Mouse (Mus musculus) midbrain, embryonic 14.5 days (tissue): ENCODE measurements at regions not wholly inside any gene's neighbourhood (a gene's known extent, or its start where the extent isn't known, plus 50 kb on each side); places are given as distances from the start of the nearest gene placed in this dataset.

Source experiments
- ATAC-seq: fragments of 200-750 bp; cut with Nextera tagmentation; 2 replicates; pipeline ENCODE4 v1.8.0; 2017; ENCODE audit warnings: moderate number of reproducible peaks, moderate library complexity; ENCODE audit not compliant: low FRiP score, low TSS enrichment
- DNase-seq: peaks from one replicate; pipeline ENCODE4 v3.0.0-alpha.2; 2015
- H3K27ac ChIP-seq: fragments of 300-500 bp; sonication (generic); replicated peaks from 2 replicates; pipeline ENCODE4 v1.5.1; 2014; ENCODE audit warnings: mild to moderate bottlenecking, low read depth, low read length, moderate library complexity
- H3K27me3 ChIP-seq: fragments of 300-500 bp; sonication (generic); 2 replicates; pipeline ENCODE4 v1.6.1; 2014; ENCODE audit warnings: low read length, control low read depth, mixed read lengths; ENCODE audit not compliant: control insufficient read depth, insufficient read depth
- H3K36me3 ChIP-seq: fragments of 300-500 bp; sonication (generic); 2 replicates; pipeline ENCODE4 v1.6.1; 2014; ENCODE audit warnings: low read length, control low read depth; ENCODE audit not compliant: control insufficient read depth, insufficient read depth
- H3K4me1 ChIP-seq: fragments of 300-500 bp; sonication (generic); 2 replicates; pipeline ENCODE4 v1.6.1; 2014; ENCODE audit warnings: mild to moderate bottlenecking, antibody characterized with exemption, low read length, control low read depth; ENCODE audit not compliant: control insufficient read depth, insufficient read depth
- H3K4me2 ChIP-seq: fragments of 300-500 bp; sonication (generic); 2 replicates; pipeline ENCODE4 v1.6.1; 2014; ENCODE audit warnings: mild to moderate bottlenecking, low read length, moderate library complexity
- H3K4me3 ChIP-seq: fragments of 300-500 bp; sonication (generic); replicated peaks from 2 replicates; pipeline ENCODE4 v1.5.1; 2014; ENCODE audit warnings: low read depth, low read length
- H3K9ac ChIP-seq: fragments of 300-500 bp; sonication (generic); replicated peaks from 2 replicates; pipeline ENCODE4 v1.6.1; 2014; ENCODE audit warnings: mild to moderate bottlenecking, low read length, moderate library complexity
- H3K9me3 ChIP-seq: fragments of 300-500 bp; sonication (generic); 2 replicates; pipeline ENCODE4 v1.6.1; 2016; ENCODE audit warnings: low read length, control low read depth, mixed read lengths; ENCODE audit not compliant: control insufficient read depth
- WGBS: fragments of 180-500 bp; shearing (Covaris S2); extraction: QIAGEN DNeasy Blood & Tissue Kit; methylation state at CpG from one replicate; pipeline ENCODE4 v1.1.7; 2014; 5-methylcytosine and 5-hydroxymethylcytosine counted together

GRCm38 (mm10) chr5:4625206-4625605, 132.6 kb downstream of the Fzd1 start:
- no peak overlapping the region for H3K9ac ChIP-seq
- 82% methylated on average over 6 of the region's 6 CpGs for WGBS
- ATAC-seq = no peak
- no peaks in the 10 kb centered on the region for H3K9me3 ChIP-seq
- no peak overlapping the region for H3K27ac ChIP-seq
- no peak overlapping the region for H3K4me3 ChIP-seq
- no peaks in the 10 kb centered on the region for H3K4me1 ChIP-seq
- no peak for DNase-seq
- H3K4me2 ChIP-seq = no peak overlapping the region
- no peaks in the 10 kb centered on the region for H3K27me3 ChIP-seq
- no peaks in the 10 kb centered on the region for H3K36me3 ChIP-seq

GRCm38 (mm10) chr5:4623625-4624024, 134.2 kb downstream of the Fzd1 start:
- DNase-seq (peak; percentile 28), ATAC-seq (no peak)
- Histone ChIP-seq H3K9me3 (no peaks in the 10 kb centered on the region), H3K36me3 (no peaks in the 10 kb centered on the region), H3K27ac (no peak overlapping the region), H3K4me2 (no peak overlapping the region), H3K4me1 (no peaks in the 10 kb centered on the region), H3K4me3 (no peak overlapping the region), H3K27me3 (no peaks in the 10 kb centered on the region), H3K9ac (no peak overlapping the region)
- WGBS = 80% methylated on average over 4 of the region's 4 CpGs

GRCm38 (mm10) chr5:4620513-4621210, 137.2 kb downstream of the Fzd1 start:
- Histone ChIP-seq H3K36me3 (no peaks in the 10 kb centered on the region), H3K27me3 (no peaks in the 10 kb centered on the region), H3K4me3 (no peak overlapping the region), H3K27ac (no peak overlapping the region), H3K9ac (no peak overlapping the region), H3K9me3 (no peaks in the 10 kb centered on the region), H3K4me1 (no peaks in the 10 kb centered on the region), H3K4me2 (no peak overlapping the region)
- ATAC-seq (no peak), DNase-seq (no peak)
- 72% methylated on average over 4 of the region's 4 CpGs for WGBS

- Histone ChIP-seq H3K27ac (no peak overlapping the region), H3K27me3 (no peaks in the 10 kb centered on the region), H3K4me3 (no peak overlapping the region), H3K4me2 (no peak overlapping the region), H3K9me3 (no peaks in the 10 kb centered on the region), H3K36me3 (no peaks in the 10 kb centered on the region), H3K9ac (no peak overlapping the region), H3K4me1 (no peaks in the 10 kb centered on the region)
- DNase-seq (no peak), ATAC-seq (no peak)
- 78% methylated on average over 2 of the region's 2 CpGs for WGBS
Observed at GRCm38 (mm10) chr5:4615233-4615632, 142.6 kb downstream of the Fzd1 start.

- ATAC-seq = no peak
- H3K27me3 ChIP-seq = no peaks in the 10 kb centered on the region
- H3K4me1 ChIP-seq = no peaks in the 10 kb centered on the region
- H3K9ac ChIP-seq = no peak overlapping the region
- H3K36me3 ChIP-seq = no peaks in the 10 kb centered on the region
- no peaks in the 10 kb centered on the region for H3K9me3 ChIP-seq
- H3K4me3 ChIP-seq = no peak overlapping the region
- no peak for DNase-seq
- no peak overlapping the region for H3K27ac ChIP-seq
- no peak overlapping the region for H3K4me2 ChIP-seq
- WGBS = 90% methylated on average over 3 of the region's 3 CpGs
Observed at GRCm38 (mm10) chr5:4597471-4597870, 160.4 kb downstream of the Fzd1 start.

- Histone ChIP-seq H3K36me3 (no peaks in the 10 kb centered on the region), H3K27ac (no peak overlapping the region), H3K9ac (no peak overlapping the region), H3K4me2 (no peak overlapping the region), H3K9me3 (no peaks in the 10 kb centered on the region), H3K4me1 (no peaks in the 10 kb centered on the region), H3K4me3 (no peak overlapping the region), H3K27me3 (no peaks in the 10 kb centered on the region)
- ATAC-seq (no peak), DNase-seq (no peak)
- WGBS = 83% methylated on average over 2 of the region's 2 CpGs
Observed at GRCm38 (mm10) chr5:4595010-4595409, 162.8 kb downstream of the Fzd1 start.

- Histone ChIP-seq H3K4me1 (no peaks in the 10 kb centered on the region), H3K36me3 (no peaks in the 10 kb centered on the region), H3K27me3 (no peaks in the 10 kb centered on the region), H3K9me3 (no peaks in the 10 kb centered on the region), H3K4me2 (no peak overlapping the region), H3K27ac (no peak overlapping the region), H3K4me3 (no peak overlapping the region), H3K9ac (no peak overlapping the region)
- no peak for ATAC-seq
- 81% methylated on average over 2 of the region's 2 CpGs for WGBS
- DNase-seq = no peak
Observed at GRCm38 (mm10) chr5:4594562-4594961, 163.3 kb downstream of the Fzd1 start.

GRCm38 (mm10) chr5:4593638-4594381, 164.0 kb downstream of the Fzd1 start:
- Histone ChIP-seq H3K27me3 (no peaks in the 10 kb centered on the region), H3K27ac (no peak overlapping the region), H3K9ac (no peak overlapping the region), H3K4me3 (no peak overlapping the region), H3K4me1 (no peaks in the 10 kb centered on the region), H3K4me2 (no peak overlapping the region), H3K36me3 (no peaks in the 10 kb centered on the region), H3K9me3 (no peaks in the 10 kb centered on the region)
- ATAC-seq (no peak), DNase-seq (no peak)
- 80% methylated on average over 5 of the region's 5 CpGs for WGBS

- no peaks in the 10 kb centered on the region for H3K4me1 ChIP-seq
- H3K4me3 ChIP-seq = no peak overlapping the region
- no peaks in the 10 kb centered on the region for H3K9me3 ChIP-seq
- no peaks in the 10 kb centered on the region for H3K36me3 ChIP-seq
- H3K27me3 ChIP-seq = no peaks in the 10 kb centered on the region
- H3K9ac ChIP-seq = no peak overlapping the region
- H3K4me2 ChIP-seq = no peak overlapping the region
- no peak for ATAC-seq
- no peak overlapping the region for H3K27ac ChIP-seq
- WGBS = 90% methylated on average over 1 of the region's 1 CpGs
- no peak for DNase-seq
Observed at GRCm38 (mm10) chr5:4591721-4592120, 166.1 kb downstream of the Fzd1 start.
